Mouse (Mus musculus): ENCODE data around the gene Paxip1. TPM values are rescaled to one million over a fixed set of nuclear protein-coding genes. Genes with fewer than 3 reads are reported as not detected.

The Paxip1 gene
- polyA plus RNA-seq, 1 experiment = 8.2 TPM

DNA sequence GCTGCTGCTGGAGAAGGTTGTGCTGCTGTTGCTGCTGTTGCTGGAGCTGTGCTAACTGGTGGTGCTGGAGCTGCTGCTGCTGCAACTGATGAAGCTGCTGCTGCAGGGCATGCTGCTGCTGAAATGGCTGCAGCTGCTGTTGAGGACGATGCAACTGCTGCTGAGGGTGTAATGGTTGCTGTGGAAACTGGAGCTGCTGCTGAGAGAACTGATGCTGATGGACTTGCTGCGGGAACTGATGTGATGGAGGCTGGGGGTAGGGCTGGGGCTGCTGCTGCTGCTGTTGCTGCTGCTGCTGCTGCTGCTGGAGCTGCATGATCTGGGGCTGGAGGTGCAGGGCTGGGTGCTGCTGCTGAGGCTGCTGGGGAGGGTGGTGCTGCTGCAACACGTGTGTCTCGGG lies 25.7 kb downstream of the Paxip1 start:
- Histone ChIP-seq H3K4me3 (no peak overlapping the region), H3K27me3 (ENCODE audit: control insufficient read depth, insufficient read depth, insufficient read length) (no peaks in the 10 kb centered on the region), H3K36me3 (ENCODE audit: control insufficient read depth, insufficient read depth) (peaks cover 42% of the 10 kb centered on the region), H3ac (ENCODE audit: control insufficient read depth, insufficient read length) (no peak overlapping the region), H3K79me2 (ENCODE audit: control insufficient read depth, insufficient read depth) (peaks cover 7% of the 10 kb centered on the region), H3K4me2 (ENCODE audit: low read depth) (no peak overlapping the region)
- no peak for TF ChIP-seq MYOG (IDR thresholded peaks at IDR 0.05; ENCODE audit: control insufficient read depth in 1 of 3, insufficient read depth in 1 of 3, insufficient read length in 2 of 3, low read depth in 2 of 3)
- no peak for TF ChIP-seq MAX (IDR thresholded peaks at IDR 0.05; ENCODE audit: low read depth)
- TF ChIP-seq TCF12 (IDR thresholded peaks at IDR 0.05; ENCODE audit: insufficient read depth, poor library complexity, severe bottlenecking) = no peak
- no peak for TF ChIP-seq MYOD1 (IDR thresholded peaks at IDR 0.05; ENCODE audit: control insufficient read depth in 1 of 3, insufficient read length in 2 of 3, low read depth in 2 of 3)
- TF ChIP-seq SRF (IDR thresholded peaks at IDR 0.05; ENCODE audit: control insufficient read depth, insufficient read length, low read depth) = no peak
- no peak for TF ChIP-seq REST (IDR thresholded peaks at IDR 0.05; ENCODE audit: insufficient read depth, insufficient read length)
- no peak for TF ChIP-seq E2F4 (IDR thresholded peaks at IDR 0.05; ENCODE audit: insufficient read depth)
- no peak for TF ChIP-seq USF1 (IDR thresholded peaks at IDR 0.05; ENCODE audit: low read depth)

DNA sequence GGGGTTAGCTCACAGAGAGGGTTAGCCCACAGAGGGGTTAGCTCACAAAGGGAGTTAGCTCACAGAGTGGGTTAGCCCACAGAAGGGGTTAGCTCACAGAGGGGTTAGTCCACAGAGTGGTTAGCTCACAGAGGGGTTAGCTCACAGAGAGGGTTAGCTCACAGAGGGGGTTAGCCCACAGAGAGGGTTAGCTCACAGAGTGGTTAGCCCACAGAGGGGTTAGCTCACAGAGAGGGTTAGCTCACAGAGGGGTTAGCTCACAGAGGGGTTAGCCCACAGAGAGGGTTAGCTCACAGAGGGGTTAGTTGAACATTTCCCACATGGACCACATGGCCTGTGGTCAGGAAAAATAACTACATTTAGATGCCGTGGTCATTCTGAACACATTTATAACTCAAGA lies 46.5 kb downstream of the Paxip1 start:
- H3K4me2 ChIP-seq (ENCODE audit: low read depth) = no peak overlapping the region
- TF ChIP-seq CEBPB (IDR thresholded peaks at IDR 0.05; ENCODE audit: insufficient read depth, poor library complexity, severe bottlenecking) (no peak), POLR2AphosphoS2 (IDR thresholded peaks at IDR 0.05; ENCODE audit: insufficient read length, low read depth) (no peak), TCF3 (IDR thresholded peaks at IDR 0.05; ENCODE audit: insufficient read length, low read depth) (no peak), MYOG (IDR thresholded peaks at IDR 0.05; ENCODE audit: control insufficient read depth in 1 of 3, insufficient read depth in 1 of 3, insufficient read length in 2 of 3, low read depth in 2 of 3) (no peak), POLR2A (IDR thresholded peaks at IDR 0.05; ENCODE audit: insufficient read length, low read depth) (no peak), TCF12 (IDR thresholded peaks at IDR 0.05; ENCODE audit: insufficient read depth, poor library complexity, severe bottlenecking) (no peak), E2F4 (IDR thresholded peaks at IDR 0.05; ENCODE audit: insufficient read depth) (no peak), MAX (IDR thresholded peaks at IDR 0.05; ENCODE audit: low read depth) (no peak), REST (IDR thresholded peaks at IDR 0.05; ENCODE audit: insufficient read depth, insufficient read length) (no peak), MYOD1 (IDR thresholded peaks at IDR 0.05; ENCODE audit: control insufficient read depth in 1 of 3, insufficient read length in 2 of 3, low read depth in 2 of 3) (no peak)
- H3K4me3 ChIP-seq = no peak overlapping the region
- H3K79me2 ChIP-seq (ENCODE audit: control insufficient read depth, insufficient read depth) = no peaks in the 10 kb centered on the region
- H3ac ChIP-seq (ENCODE audit: control insufficient read depth, insufficient read length) = no peak overlapping the region
- H3K36me3 ChIP-seq (ENCODE audit: control insufficient read depth, insufficient read depth) = peaks cover 33% of the 10 kb centered on the region
- no peaks in the 10 kb centered on the region for H3K27me3 ChIP-seq (ENCODE audit: control insufficient read depth, insufficient read depth, insufficient read length)

DNA sequence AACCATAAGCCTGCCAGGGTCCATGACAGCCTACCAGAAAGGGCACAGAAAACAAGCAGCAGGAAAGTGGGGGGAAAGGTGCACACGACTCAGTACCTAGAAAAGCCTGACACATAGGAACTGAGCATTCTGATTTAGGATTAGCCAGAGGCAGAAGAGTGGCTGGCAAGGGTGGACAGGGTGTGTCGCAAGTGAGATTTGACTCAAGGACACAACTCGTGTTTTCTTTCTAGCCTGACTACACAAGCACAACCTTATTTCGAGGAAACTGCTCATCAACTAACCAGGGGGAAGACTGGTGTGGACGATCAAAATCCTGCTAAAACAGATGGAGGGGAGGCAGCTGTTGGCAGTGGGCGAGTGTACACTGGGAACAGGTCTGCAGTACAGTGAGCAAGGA lies 52.3 kb downstream of the Paxip1 start:
- TF ChIP-seq POLR2A (IDR thresholded peaks at IDR 0.05; ENCODE audit: insufficient read length, low read depth) = no peak
- no peak for TF ChIP-seq POLR2AphosphoS2 (IDR thresholded peaks at IDR 0.05; ENCODE audit: insufficient read length, low read depth)
- TF ChIP-seq USF1 (IDR thresholded peaks at IDR 0.05; ENCODE audit: low read depth) = no peak
- no peak for TF ChIP-seq E2F4 (IDR thresholded peaks at IDR 0.05; ENCODE audit: insufficient read depth)
- TF ChIP-seq MAX (IDR thresholded peaks at IDR 0.05; ENCODE audit: low read depth) = no peak
- TF ChIP-seq REST (IDR thresholded peaks at IDR 0.05; ENCODE audit: insufficient read depth, insufficient read length) = no peak
- TF ChIP-seq TCF12 (IDR thresholded peaks at IDR 0.05; ENCODE audit: insufficient read depth, poor library complexity, severe bottlenecking) = no peak
- no peak for TF ChIP-seq MYOG (IDR thresholded peaks at IDR 0.05; ENCODE audit: control insufficient read depth in 1 of 3, insufficient read depth in 1 of 3, insufficient read length in 2 of 3, low read depth in 2 of 3)
- no peak for TF ChIP-seq MYOD1 (IDR thresholded peaks at IDR 0.05; ENCODE audit: control insufficient read depth in 1 of 3, insufficient read length in 2 of 3, low read depth in 2 of 3)
- TF ChIP-seq SRF (IDR thresholded peaks at IDR 0.05; ENCODE audit: control insufficient read depth, insufficient read length, low read depth) = no peak
- TF ChIP-seq CEBPB (IDR thresholded peaks at IDR 0.05; ENCODE audit: insufficient read depth, poor library complexity, severe bottlenecking) = no peak
- no peak for TF ChIP-seq TCF3 (IDR thresholded peaks at IDR 0.05; ENCODE audit: insufficient read length, low read depth)
- H3K4me3 ChIP-seq = no peak overlapping the region
- no peaks in the 10 kb centered on the region for H3K79me2 ChIP-seq (ENCODE audit: control insufficient read depth, insufficient read depth)
- no peak overlapping the region for H3K4me2 ChIP-seq (ENCODE audit: low read depth)
- H3ac ChIP-seq (ENCODE audit: control insufficient read depth, insufficient read length) = no peak overlapping the region
- H3K27me3 ChIP-seq (ENCODE audit: control insufficient read depth, insufficient read depth, insufficient read length) = no peaks in the 10 kb centered on the region
- H3K36me3 ChIP-seq (ENCODE audit: control insufficient read depth, insufficient read depth) = peaks cover 15% of the 10 kb centered on the region

DNA sequence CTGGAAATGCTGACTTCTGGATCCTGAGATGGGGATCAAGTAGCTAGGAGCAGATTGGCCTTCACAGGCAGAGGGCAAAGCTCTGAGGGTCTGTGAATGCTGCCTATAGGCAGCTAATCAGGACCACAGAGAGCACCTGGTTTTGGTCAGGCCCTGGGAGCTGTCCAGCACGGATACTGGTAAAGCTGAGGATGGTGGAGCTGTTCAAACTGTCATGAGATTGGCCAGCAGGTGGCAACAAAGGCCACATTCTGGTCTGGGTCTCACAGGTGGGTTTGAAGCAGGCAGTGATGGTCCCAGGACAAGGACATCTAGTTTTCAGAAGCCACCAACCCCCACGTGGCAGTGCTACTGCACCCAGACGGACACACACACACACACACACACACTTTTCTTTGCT lies 54.3 kb downstream of the Paxip1 start:
- no peaks in the 10 kb centered on the region for H3K27me3 ChIP-seq (ENCODE audit: control insufficient read depth, insufficient read depth, insufficient read length)
- no peaks in the 10 kb centered on the region for H3K36me3 ChIP-seq (ENCODE audit: control insufficient read depth, insufficient read depth)
- H3K79me2 ChIP-seq (ENCODE audit: control insufficient read depth, insufficient read depth) = no peaks in the 10 kb centered on the region
- H3K4me3 ChIP-seq = no peak overlapping the region
- peak in 1 of 3 experiments; percentile 18 for TF ChIP-seq MYOG (IDR thresholded peaks at IDR 0.05; ENCODE audit: control insufficient read depth in 1 of 3, insufficient read depth in 1 of 3, insufficient read length in 2 of 3, low read depth in 2 of 3)
- TF ChIP-seq POLR2A (IDR thresholded peaks at IDR 0.05; ENCODE audit: insufficient read length, low read depth) = no peak
- TF ChIP-seq MYOD1 (IDR thresholded peaks at IDR 0.05; ENCODE audit: control insufficient read depth in 1 of 3, insufficient read length in 2 of 3, low read depth in 2 of 3) = peak in 1 of 3 experiments; percentile 15
- TF ChIP-seq REST (IDR thresholded peaks at IDR 0.05; ENCODE audit: insufficient read depth, insufficient read length) = peak; percentile 96
- H3ac ChIP-seq (ENCODE audit: control insufficient read depth, insufficient read length) = no peak overlapping the region
- no peak overlapping the region for H3K4me2 ChIP-seq (ENCODE audit: low read depth)

DNA sequence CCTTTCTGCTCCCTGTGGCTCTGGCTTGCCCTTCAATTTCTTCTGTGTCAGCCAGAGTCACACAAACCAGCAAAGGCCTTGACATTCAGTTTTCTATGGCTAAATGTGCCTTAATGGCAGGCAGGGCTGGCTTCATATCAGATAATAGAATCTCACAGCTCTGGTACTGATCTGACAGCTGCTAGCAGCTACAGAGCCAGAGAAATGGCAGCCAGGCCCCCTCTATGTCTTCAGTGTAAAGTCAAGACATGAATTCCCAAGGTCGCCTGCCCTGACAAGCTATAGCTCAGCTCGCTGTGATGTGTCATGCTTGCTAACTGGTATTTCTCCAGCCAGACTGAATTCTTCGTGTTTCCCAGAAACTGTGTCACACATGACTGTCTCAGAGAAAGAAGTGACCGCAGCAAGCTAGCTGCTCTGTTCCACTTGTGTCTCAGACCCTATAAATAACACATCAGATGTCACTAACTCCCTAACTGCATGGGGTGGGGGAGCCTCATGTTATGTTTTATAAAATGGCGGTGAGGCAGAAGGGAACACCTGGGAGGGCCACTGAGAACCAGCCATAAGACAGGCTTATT lies 59.1 kb downstream of the Paxip1 start:
- Histone ChIP-seq H3K4me3 (no peak overlapping the region), H3ac (ENCODE audit: control insufficient read depth, insufficient read length) (no peak overlapping the region), H3K36me3 (ENCODE audit: control insufficient read depth, insufficient read depth) (no peaks in the 10 kb centered on the region), H3K4me2 (ENCODE audit: low read depth) (no peak overlapping the region), H3K79me2 (ENCODE audit: control insufficient read depth, insufficient read depth) (no peaks in the 10 kb centered on the region), H3K27me3 (ENCODE audit: control insufficient read depth, insufficient read depth, insufficient read length) (no peaks in the 10 kb centered on the region)
- TF ChIP-seq CEBPB (IDR thresholded peaks at IDR 0.05; ENCODE audit: insufficient read depth, poor library complexity, severe bottlenecking) (no peak), USF1 (IDR thresholded peaks at IDR 0.05; ENCODE audit: low read depth) (no peak), REST (IDR thresholded peaks at IDR 0.05; ENCODE audit: insufficient read depth, insufficient read length) (no peak), MAX (IDR thresholded peaks at IDR 0.05; ENCODE audit: low read depth) (no peak), E2F4 (IDR thresholded peaks at IDR 0.05; ENCODE audit: insufficient read depth) (no peak), TCF12 (IDR thresholded peaks at IDR 0.05; ENCODE audit: insufficient read depth, poor library complexity, severe bottlenecking) (no peak), TCF3 (IDR thresholded peaks at IDR 0.05; ENCODE audit: insufficient read length, low read depth) (no peak), SRF (IDR thresholded peaks at IDR 0.05; ENCODE audit: control insufficient read depth, insufficient read length, low read depth) (no peak), MYOG (IDR thresholded peaks at IDR 0.05; ENCODE audit: control insufficient read depth in 1 of 3, insufficient read depth in 1 of 3, insufficient read length in 2 of 3, low read depth in 2 of 3) (no peak), POLR2A (IDR thresholded peaks at IDR 0.05; ENCODE audit: insufficient read length, low read depth) (no peak), MYOD1 (IDR thresholded peaks at IDR 0.05; ENCODE audit: control insufficient read depth in 1 of 3, insufficient read length in 2 of 3, low read depth in 2 of 3) (no peak), POLR2AphosphoS2 (IDR thresholded peaks at IDR 0.05; ENCODE audit: insufficient read length, low read depth) (no peak)
